In the genomic region with DNA sequence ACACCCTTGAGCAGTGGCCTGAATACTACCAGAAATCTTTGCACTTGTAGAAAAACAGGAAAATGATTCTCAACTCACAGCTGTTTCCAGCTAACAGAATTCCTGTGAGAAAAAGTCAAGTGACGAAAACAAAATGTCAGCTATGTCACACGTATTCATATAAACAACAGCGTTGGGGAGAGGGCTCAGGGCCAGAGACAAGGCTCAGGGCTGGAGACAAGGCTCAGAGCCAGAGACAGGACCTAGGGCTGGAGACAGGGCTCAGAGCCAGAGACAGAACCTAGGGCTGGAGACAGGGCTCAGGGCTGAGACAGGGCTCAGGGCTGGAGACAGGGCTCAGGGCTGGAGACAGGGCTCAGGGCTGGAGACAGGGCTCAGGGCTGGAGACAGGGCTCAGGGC, we compare ENCODE assay signal across 13 mouse cellular contexts.
A peak's percentile ranks its signal among the peaks of the same experiment; 100 is the strongest.
DNase-seq lines count a peak whose midpoint lies in the region; ATAC-seq and TF ChIP-seq lines count a peak whose summit lies in the region.
"Had no signal": no experiment of that assay in that cellular context is flagged by ENCODE, and none has a peak within 500 bp of the region (broad histone marks: within the 10 kb centered on the region; RNA-seq: fewer than 3 reads in every experiment).

No protein-coding gene starts in this region.

- no peaks in the 10 kb centered on the region for H3K9me3 ChIP-seq in intestine, embryonic 16.5 days (ENCODE audit: control insufficient read depth, low read length)
- H3K9me3 ChIP-seq in intestine, embryonic 15.5 days: no peaks in the 10 kb centered on the region
- H3K9me3 ChIP-seq in midbrain, embryonic 10.5 days (replicated peaks): no peaks in the 10 kb centered on the region
- H3K9me3 ChIP-seq in midbrain, embryonic 14.5 days (ENCODE audit: control insufficient read depth, low read length): no peaks in the 10 kb centered on the region
- no peaks in the 10 kb centered on the region for H3K9me3 ChIP-seq in midbrain, postnatal 0 days (ENCODE audit: low read length)
- H3K9me3 ChIP-seq: liver, embryonic 13.5 days had no signal

- H3K9ac ChIP-seq in intestine, embryonic 16.5 days (ENCODE audit: low read depth, low read length): no peak overlapping the region
- no peak overlapping the region for H3K9ac ChIP-seq in intestine, embryonic 15.5 days
- no peak overlapping the region for H3K9ac ChIP-seq in midbrain, embryonic 14.5 days (replicated peaks; ENCODE audit: low read length)
- no peak overlapping the region for H3K9ac ChIP-seq in midbrain, postnatal 0 days (replicated peaks; ENCODE audit: low read length, poor library complexity, severe bottlenecking)
- H3K9ac ChIP-seq: liver, embryonic 13.5 days had no signal

- H3K27ac ChIP-seq in intestine, embryonic 16.5 days (ENCODE audit: low read length): no peak overlapping the region
- H3K27ac ChIP-seq in intestine, embryonic 15.5 days: no peak overlapping the region
- peak overlapping the region; percentile 65; the same call in 1 of the 2 replicates for H3K27ac ChIP-seq in midbrain, embryonic 10.5 days (replicated peaks)
- no peak overlapping the region for H3K27ac ChIP-seq in midbrain, embryonic 14.5 days (replicated peaks; ENCODE audit: low read depth, low read length)
- 0 out of 2 replicates have a peak overlapping the region, but pooled peaks have one; percentile 1 for H3K27ac ChIP-seq in midbrain, postnatal 0 days (ENCODE audit: low read depth, low read length)
- H3K27ac ChIP-seq: liver, embryonic 13.5 days had no signal

- peak; percentile 20 to 42 for DNase-seq in cerebellum, postnatal 14 days
- no peak for DNase-seq in cerebellum, adult 9-11 months
- DNase-seq in midbrain, embryonic 10.5 days (ENCODE audit: low spot score): no peak
- DNase-seq in midbrain, embryonic 14.5 days: no peak
- no peak for DNase-seq in midbrain, postnatal 0 days (ENCODE audit: low spot score)
- no peak for DNase-seq in urinary bladder, adult 2 months (ENCODE audit: low spot score)
- DNase-seq: embryo, embryonic 11 days; gastrocnemius, postnatal 25 days; liver, embryonic 13.5 days; thymus, adult 18-20 months had no signal

- no peak overlapping the region for H3K4me2 ChIP-seq in intestine, embryonic 16.5 days (ENCODE audit: low read depth, low read length)
- no peak overlapping the region for H3K4me2 ChIP-seq in intestine, embryonic 15.5 days (replicated peaks)
- H3K4me2 ChIP-seq in midbrain, embryonic 14.5 days (ENCODE audit: low read length): no peak overlapping the region
- no peak overlapping the region for H3K4me2 ChIP-seq in midbrain, postnatal 0 days (ENCODE audit: low read depth, low read length, poor library complexity, severe bottlenecking)
- H3K4me2 ChIP-seq: liver, embryonic 13.5 days had no signal

- peak; percentile 70 for ATAC-seq in intestine, embryonic 16.5 days
- ATAC-seq in intestine, embryonic 15.5 days: no peak
- ATAC-seq in midbrain, embryonic 14.5 days (ENCODE audit: low FRiP score, low TSS enrichment): no peak
- no peak for ATAC-seq in midbrain, postnatal 0 days (ENCODE audit: low FRiP score)
- ATAC-seq: intestine, postnatal 0 days had no signal

- 52% methylated on average over 3 of the region's 3 CpGs for WGBS in intestine, embryonic 16.5 days
- 42% methylated on average over 3 of the region's 3 CpGs for WGBS in intestine, embryonic 15.5 days
- 84% methylated on average over 3 of the region's 3 CpGs for WGBS in midbrain, embryonic 10.5 days
- 72% methylated on average over 3 of the region's 3 CpGs for WGBS in midbrain, embryonic 14.5 days
- WGBS in midbrain, postnatal 0 days: 54% methylated on average over 3 of the region's 3 CpGs

- no peak for TF ChIP-seq CTCF in midbrain, postnatal 0 days (IDR thresholded peaks at IDR 0.05)

- H3K4me3 ChIP-seq in intestine, embryonic 16.5 days (ENCODE audit: low read length): no peak overlapping the region
- H3K4me3 ChIP-seq in intestine, embryonic 15.5 days (replicated peaks): no peak overlapping the region
- no peak overlapping the region for H3K4me3 ChIP-seq in midbrain, embryonic 10.5 days
- no peak overlapping the region for H3K4me3 ChIP-seq in midbrain, embryonic 14.5 days (replicated peaks; ENCODE audit: low read depth, low read length)
- no peak overlapping the region for H3K4me3 ChIP-seq in midbrain, postnatal 0 days (ENCODE audit: low read depth, low read length)
- H3K4me3 ChIP-seq: liver, embryonic 13.5 days had no signal

- no peaks in the 10 kb centered on the region for H3K27me3 ChIP-seq in intestine, embryonic 16.5 days (replicated peaks; ENCODE audit: control insufficient read depth, insufficient read depth, low read length)
- H3K27me3 ChIP-seq in intestine, embryonic 15.5 days (replicated peaks): no peaks in the 10 kb centered on the region
- H3K27me3 ChIP-seq in midbrain, embryonic 10.5 days (ENCODE audit: low read depth, poor library complexity, severe bottlenecking): no peaks in the 10 kb centered on the region
- H3K27me3 ChIP-seq in midbrain, embryonic 14.5 days (ENCODE audit: control insufficient read depth, insufficient read depth, low read length): no peaks in the 10 kb centered on the region
- no peaks in the 10 kb centered on the region for H3K27me3 ChIP-seq in midbrain, postnatal 0 days (ENCODE audit: insufficient read depth, low read length)

- peaks cover 5% of the 10 kb centered on the region; the same call in 1 of the 2 replicates for H3K4me1 ChIP-seq in intestine, embryonic 16.5 days (ENCODE audit: control insufficient read depth, insufficient read depth, low read length)
- H3K4me1 ChIP-seq in intestine, embryonic 15.5 days (replicated peaks): peaks cover 7% of the 10 kb centered on the region; the same call in 1 of the 2 replicates
- H3K4me1 ChIP-seq in midbrain, embryonic 10.5 days: peaks cover 23% of the 10 kb centered on the region
- peaks cover 16% of the 10 kb centered on the region for H3K4me1 ChIP-seq in midbrain, embryonic 14.5 days (ENCODE audit: control insufficient read depth, insufficient read depth, low read length)
- 0 out of 2 replicates have a peak, but pooled peaks cover 8% of the 10 kb centered on the region for H3K4me1 ChIP-seq in midbrain, postnatal 0 days (ENCODE audit: insufficient read depth, low read length)
- H3K4me1 ChIP-seq: liver, embryonic 13.5 days had no signal

- no peaks in the 10 kb centered on the region for H3K36me3 ChIP-seq in intestine, embryonic 16.5 days (ENCODE audit: control insufficient read depth, insufficient read depth, low read length)
- no peaks in the 10 kb centered on the region for H3K36me3 ChIP-seq in intestine, embryonic 15.5 days
- no peaks in the 10 kb centered on the region for H3K36me3 ChIP-seq in midbrain, embryonic 10.5 days
- H3K36me3 ChIP-seq in midbrain, embryonic 14.5 days (ENCODE audit: control insufficient read depth, insufficient read depth, low read length): no peaks in the 10 kb centered on the region
- no peaks in the 10 kb centered on the region for H3K36me3 ChIP-seq in midbrain, postnatal 0 days (ENCODE audit: insufficient read depth, low read length)
- H3K36me3 ChIP-seq: liver, embryonic 13.5 days had no signal

Comparison
In these comparisons a context has a peak if more than half of its experiments do, and no peak if none do; other contexts are left out.
1. DNase-seq: peak in cerebellum, postnatal 14 days (2 of 2); none in cerebellum, adult 9-11 months (single experiment), midbrain, embryonic 10.5 days (single experiment), midbrain, embryonic 14.5 days (single experiment), midbrain, postnatal 0 days (single experiment) and urinary bladder, adult 2 months (single experiment).
2. H3K27ac ChIP-seq: peak in midbrain, embryonic 10.5 days (single experiment) and midbrain, postnatal 0 days (single experiment); none in intestine, embryonic 16.5 days (single experiment), intestine, embryonic 15.5 days (single experiment) and midbrain, embryonic 14.5 days (single experiment).